Mouse (Mus musculus) heart, adult 2 months (tissue): ENCODE measurements at regions not wholly inside any gene's neighbourhood (a gene's known extent, or its start where the extent isn't known, plus 50 kb on each side); places are given as distances from the start of the nearest gene placed in this dataset.

Source experiments
- EP300 ChIP-seq: fragments of 200-500 bp; IDR thresholded peaks from 2 replicates; pipeline ENCODE4 v1.6.1; 2011; ENCODE audit warnings: low read depth, low read length, control low read depth; ENCODE audit not compliant: insufficient read depth
- POLR2A ChIP-seq: fragments of 200-500 bp; IDR thresholded peaks from 2 replicates; pipeline ENCODE4 v1.6.1; 2011; ENCODE audit warnings: mild to moderate bottlenecking, low read depth, low read length, control low read depth; ENCODE audit not compliant: insufficient read depth

DNA sequence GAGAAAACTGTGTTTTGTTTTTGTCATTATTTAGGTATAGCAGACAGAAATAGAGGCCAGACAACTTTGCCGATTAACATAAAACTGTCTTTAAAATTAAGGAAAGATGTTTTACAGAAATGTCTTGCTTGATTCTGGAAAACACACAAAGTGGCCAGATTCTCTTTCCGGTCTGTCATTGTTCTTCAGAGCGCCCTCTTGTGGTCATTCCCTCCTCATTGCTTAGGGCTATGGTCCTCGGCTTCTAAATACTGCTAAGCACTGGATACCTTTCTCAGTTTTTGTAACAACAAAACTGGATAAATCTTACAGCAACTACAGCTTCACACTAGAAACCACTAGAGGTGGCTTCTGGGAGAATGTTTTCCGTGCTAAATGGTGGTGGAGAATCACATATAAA, 532.5 kb upstream of the Intu start:
- TF ChIP-seq EP300 (no peak), POLR2A (no peak)
